Mouse (Mus musculus): ENCODE measurements around the gene Gm26602. TPM values are rescaled to one million over a fixed set of nuclear protein-coding genes. Genes with fewer than 3 reads are reported as not detected.

Gm26602 gene
- total RNA-seq, 2 experiments from 2014 or later, result not detected

DNA sequence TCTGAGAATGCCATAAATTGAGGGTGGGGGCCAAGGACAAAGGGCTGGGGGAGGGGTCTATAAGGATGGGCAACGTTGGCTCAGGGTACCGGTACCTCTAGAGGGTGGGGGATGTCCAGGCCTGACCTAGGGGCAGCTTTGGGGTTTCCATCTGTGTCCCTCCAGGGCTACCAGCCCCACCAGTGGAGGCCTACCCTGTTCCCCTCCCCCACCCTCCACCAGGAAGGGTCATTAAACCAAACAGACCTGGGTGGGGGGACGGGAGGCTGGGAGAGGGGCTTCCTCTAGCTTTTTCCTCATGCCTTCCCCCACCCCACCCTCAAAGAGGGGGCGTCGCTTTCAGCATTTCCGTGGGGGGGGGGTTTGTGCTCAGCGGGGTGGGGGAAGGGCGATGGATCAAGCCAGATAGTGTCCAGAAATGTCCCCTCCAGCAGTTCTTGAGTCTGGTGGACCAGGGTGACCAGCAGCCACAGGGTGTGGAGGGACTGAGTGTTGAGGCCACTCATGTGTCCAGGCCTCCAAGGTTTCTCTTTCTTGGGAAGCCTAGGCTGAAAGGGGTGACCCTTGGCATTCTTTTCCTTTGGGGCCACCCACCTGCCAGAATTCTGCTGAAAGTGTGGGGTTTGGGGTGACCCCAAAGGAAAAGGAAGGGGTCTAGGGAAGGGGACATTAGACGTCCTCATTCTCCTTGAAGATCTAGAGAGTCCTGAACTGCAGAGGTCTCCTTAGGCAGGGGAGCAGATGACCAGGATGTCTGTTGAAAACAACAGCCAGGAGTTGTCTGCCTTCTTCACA, 18.4 kb downstream of the Gm26602 start:
- DNase-seq, result no peak
- intact Hi-C loops (cut with DNase I), result no loop called here

DNA sequence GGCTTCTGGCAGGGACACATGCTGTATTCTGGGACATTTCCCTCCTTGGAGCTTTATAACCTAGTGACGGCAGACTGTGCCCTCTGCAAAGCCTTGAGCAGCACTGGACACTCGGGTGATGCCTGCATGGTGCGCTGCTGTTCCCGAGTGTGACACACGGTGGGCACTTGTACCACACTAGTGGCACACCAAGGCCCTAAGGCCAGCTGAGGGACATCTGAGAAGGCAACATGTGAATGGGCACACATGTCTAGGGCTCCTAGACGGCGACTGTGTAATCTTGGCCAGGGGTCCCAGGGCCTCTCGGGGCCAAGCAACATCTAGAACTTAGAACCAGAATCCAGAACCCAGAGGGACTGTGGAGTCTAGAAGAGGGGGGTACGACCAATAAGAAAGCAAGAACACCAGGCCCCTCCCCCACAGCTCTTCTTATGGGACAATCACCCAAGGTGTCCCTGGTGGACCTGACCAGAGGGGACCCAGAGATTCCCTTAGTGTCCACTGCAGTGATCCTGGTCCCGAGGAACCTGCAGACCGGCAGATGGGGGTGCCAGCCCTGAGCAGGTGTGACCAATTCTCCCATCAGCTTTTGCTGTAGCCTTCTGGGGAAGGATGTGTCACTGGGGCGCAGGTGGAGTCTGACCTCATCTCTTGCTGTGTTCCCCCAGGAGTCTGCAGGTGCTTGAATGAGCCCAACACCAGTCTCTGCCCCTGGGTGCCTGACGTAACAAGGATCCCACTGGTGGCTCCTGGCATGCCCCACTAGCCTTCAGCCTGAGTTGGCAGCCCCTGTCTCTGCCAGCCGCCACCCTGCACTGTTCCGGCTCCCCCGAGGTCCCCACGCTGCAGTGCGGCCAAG, 19.5 kb downstream of the Gm26602 start:
- no peak for DNase-seq
- intact Hi-C loops (cut with DNase I), result no loop called here

DNA sequence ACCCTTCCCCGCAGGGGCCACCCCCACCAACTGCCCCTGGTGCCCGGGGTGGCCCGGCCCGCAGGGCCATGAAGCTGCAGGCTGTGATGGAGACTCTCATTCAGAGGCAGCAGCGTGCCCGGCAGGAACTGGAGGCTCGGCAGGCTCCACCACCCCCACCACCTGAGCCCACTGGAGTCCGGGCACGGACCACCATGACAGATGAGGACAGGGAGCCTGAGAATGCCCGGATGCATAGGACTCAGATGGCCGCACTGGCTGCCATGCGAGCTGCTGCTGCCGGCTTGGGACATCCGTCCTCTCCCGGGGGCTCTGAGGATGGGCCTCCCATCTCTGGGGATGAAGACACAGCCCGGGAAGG, 20.1 kb downstream of the Gm26602 start:
- intact Hi-C loops (cut with DNase I), result no loop called here
- DNase-seq, result no peak

DNA sequence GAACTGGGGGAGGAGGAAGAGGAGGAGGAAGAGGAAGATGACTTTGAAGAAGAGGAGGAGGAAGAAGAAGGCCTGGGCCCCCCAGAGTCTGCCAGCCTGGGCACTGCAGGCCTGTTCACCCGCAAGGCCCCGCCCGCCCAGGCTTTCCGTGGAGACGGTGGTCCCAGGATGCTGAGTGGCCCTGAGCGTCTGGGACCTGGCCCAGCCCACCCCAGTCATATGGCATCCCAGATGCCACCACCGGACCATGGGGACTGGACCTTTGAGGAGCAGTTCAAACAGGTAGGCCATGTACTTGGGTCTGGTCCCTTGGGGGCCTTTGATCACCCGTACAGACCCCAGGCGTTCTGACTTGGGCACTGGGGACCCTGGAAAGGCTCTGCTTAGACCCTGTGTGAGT, 21.1 kb downstream of the Gm26602 start:
- no peak for DNase-seq
- intact Hi-C loops (cut with DNase I), result no loop called here

DNA sequence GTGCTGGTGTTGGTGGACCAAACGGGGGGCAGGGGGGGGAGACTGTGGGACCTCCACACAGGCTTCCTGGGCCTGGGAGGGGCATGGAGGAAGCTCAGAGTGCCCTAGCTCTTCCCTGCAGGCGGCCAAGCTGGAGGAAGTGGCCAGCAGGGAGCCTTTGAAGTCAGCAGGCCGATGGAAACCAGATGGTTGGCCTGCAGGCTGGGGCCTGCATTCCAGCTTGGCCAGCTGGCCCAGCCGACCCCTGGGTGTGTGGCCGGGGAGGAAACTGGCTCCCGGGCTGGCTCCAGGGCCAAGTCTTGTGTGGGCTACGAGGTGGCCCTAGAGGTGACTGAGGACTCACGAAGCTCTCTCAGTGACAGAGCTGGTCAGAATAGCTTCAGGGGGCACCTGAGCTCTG, 22.1 kb downstream of the Gm26602 start:
- intact Hi-C loops (cut with DNase I), result no loop called here
- DNase-seq, result peak; percentile 66 to 79

DNA sequence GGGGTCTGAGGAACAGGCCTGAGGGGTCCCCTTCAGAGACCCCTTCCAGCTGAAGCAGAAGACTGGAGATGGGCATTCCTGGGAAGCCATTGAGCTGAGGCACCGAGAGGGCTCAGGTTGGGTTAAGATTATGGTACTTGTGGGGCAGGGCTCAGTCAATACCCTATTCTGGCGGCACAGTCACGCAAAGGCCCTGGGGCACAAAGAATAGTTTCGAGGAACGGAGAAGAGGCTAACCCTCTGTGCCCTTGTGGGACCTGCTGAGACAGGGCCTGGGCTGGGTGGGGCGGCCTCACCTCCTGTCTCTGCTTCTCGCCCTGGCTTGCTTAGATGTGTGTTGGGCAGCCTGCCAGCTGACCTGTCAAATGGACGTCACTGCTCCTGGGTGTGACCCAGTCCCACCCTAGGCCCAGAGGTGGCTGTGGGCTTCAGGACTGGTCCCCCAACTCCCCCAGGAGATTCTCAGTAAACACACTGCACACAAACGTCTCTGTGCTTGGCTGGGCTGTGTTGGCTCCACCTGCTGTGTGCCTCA, 22.6 kb downstream of the Gm26602 start:
- intact Hi-C loops (cut with DNase I), result no loop called here
- DNase-seq, result no peak

DNA sequence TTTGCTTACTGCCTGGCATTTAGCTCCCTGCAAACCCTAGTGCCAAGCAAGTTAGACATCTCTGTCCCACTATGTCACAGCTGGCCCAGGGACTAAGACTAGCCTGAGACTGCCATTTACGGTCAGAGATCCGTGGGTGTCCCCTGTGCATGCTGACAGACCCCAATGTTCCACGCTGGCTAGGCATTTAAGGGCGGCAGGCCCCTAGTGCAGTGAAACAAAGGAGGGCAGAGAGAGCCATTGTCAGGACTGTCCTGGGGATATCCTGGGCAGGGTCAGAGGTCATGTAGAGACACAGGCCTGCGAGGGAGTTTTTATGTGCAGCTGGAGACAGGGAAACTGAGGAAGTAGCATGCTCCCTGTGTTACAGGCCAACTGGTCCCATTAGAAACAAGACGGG, 23.2 kb downstream of the Gm26602 start:
- no peak for DNase-seq
- intact Hi-C loops (cut with DNase I), result no loop called here

DNA sequence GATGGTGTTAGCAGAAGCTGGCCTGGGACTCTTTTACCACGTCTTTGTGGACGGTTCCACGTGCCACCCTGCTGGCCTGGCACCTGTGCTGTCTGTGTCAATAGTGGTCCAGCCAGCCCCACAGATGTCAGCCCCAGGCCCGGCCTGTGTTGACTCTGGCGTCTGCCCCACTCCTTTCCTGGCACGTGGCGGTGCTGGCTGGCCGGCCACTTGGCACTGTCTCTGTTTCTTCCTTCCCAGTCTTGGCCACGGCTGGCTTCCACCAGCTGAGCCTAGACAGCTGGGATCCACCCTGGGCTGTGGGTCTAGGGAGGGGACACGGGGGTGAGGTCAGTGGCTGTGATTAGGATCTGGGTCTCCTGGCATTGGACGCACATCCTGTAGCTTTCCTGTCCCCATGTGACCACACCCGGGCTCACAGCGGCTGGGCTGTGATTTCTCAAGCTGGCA, 23.6 kb downstream of the Gm26602 start:
- peak; percentile 89 to 93 for DNase-seq

DNA sequence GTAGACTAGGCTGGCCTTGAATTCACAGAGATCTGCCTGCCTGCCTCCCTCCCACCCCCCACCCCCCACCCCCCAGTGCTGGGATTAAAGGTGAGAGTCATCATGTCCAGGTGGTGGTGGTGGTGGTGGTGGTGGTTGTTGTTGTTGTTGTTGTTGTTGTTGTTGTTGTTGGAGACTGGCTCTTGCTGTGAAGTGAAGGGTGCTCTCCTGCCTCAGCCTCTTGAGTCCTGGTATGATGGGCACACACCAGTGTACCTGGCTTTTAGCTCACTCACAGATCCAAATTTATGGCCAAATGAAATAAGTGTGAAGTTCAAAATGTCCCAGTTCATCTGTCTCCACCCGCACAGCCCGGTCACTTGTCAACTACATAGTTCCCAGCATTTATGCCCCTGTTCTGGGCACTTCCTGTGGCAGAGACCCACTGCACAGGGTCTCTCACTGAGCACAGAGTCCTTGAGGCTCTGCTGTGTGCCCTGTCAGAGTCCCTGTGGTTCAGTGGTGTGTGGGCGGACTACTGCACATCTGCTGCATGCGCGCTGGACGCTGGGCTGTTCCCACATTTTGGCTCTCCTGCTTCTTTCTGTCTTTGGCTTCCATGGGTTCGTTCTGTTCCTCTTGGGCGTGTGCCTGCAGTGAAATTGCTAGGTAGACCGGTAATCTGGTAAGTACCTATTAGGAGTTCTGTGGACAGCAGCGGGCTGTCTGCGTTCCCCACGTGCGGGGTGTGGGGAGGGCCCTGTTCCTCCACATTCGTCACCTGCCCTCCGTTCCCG, 24.3 kb downstream of the Gm26602 start:
- intact Hi-C loops (cut with DNase I), result no loop called here
- no peak for DNase-seq

More for the DNA sequence above, 23.6 kb downstream of the Gm26602 start:
- intact Hi-C loops (cut with DNase I), result no loop called here

DNA sequence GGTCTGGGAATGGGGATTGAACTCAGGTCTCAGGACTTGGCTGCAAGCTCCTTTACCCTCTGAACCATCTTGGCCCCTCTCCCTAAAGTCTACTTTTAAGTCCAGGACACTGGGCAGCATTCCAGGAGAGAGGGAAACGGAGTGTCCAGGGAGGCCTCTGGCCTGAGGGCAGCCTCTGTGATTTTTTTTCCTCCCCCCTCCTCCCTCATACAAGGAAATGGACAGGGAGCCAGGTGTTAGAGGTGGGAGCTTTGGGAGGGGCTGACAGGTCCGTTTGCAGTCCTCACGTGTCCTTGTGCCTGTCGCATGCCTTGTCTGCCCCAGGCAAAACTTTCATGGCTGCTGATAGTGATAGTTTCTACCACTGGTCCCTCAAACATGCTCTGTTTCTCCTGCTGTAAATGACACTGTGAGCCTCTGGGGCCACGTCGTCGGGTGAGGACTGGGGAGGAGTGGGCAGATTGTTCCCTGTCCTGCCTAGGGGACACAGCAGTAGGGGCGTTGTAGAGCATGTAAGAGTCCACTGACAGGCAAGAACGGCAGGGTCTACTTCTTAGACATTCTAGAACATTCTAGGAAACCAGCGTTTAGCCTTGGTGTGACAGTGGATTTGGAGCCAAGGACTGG, 25.7 kb downstream of the Gm26602 start:
- intact Hi-C loops (cut with DNase I), result no loop called here
- DNase-seq, result no peak

DNA sequence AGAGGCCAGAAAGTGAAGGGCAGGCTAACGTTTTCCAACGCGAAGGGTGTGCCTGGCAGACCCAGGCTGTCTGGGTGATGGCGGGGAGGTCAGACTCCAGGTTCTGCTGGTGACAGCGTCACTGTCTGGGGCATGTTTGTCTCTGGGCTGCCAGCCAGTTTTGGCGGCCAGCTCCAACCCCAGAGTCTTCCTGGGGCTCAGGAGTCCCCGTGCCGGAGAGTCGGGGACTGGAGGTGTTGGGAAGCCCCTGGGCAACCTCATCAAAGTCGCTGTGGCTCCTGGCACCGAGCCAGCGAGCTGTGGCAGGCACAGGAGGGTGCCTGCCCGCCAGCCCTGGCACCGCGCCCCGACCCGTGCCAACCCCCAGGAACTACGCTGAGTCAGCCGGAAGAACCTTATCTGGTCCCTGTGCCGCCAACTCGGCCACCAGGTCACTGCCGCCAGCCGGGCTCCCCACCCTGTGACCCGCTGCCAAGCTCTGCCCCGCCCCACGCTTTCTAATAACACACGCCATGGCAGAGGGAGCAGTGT, 26.3 kb downstream of the Gm26602 start:
- DNase-seq, result peak; percentile 54 to 56
- intact Hi-C loops (cut with DNase I), result no loop called here

DNA sequence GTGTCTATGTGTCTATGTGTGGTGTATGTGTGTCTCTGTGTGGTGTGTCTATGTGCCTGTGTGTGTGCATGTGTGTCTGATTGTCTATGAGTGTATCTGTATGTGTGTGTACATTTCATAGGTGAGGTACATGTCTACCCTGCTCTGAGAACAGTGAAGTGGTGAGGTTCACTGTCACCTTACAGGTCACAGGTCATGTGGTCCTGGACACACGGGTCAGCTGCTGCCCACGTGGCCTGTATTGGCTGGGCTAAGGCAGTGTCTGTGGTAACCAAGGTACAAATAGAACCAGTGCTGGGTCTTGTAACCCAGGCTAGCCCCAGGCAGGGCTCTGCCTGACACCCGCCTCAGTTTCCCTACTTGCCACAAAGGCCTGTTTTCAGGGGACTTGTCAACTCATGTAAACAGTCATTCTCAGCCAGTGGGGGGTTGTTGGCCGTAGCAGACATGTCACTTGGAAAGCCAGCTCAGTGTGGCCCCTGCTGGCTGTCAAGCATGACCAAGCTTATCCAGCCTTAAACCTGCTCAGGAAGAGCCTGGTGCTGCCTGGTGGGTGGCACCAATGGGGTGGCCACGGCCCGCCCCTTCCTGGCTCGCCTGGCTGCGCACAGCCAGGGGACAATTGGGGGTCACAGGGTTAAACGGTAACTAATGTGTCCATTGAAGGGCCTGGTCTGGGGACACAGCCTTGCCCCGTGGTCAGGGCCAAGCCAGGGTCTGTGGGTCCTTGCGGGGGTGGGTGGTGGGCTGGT, 27.3 kb downstream of the Gm26602 start:
- intact Hi-C loops (cut with DNase I), result no loop called here
- no peak for DNase-seq

DNA sequence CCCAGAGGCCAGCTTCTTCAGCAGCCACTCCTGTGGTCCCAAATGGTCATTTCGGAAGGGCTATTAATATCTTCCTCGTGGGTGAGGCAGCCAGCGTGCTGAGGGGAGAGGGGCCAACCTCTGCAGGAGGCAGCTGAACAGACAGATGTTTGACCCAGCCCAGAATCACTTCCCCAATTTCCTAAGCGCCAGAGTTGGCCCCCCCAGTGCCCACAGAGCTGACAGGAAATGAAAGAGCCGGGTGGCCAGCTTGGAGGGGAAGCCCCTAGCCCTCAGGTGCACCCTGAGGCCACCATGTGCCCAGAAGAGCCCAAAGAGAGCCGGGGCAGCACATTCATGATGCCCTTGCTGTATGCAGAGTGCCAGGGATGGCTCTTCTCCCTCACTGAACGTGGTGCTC, 30.1 kb downstream of the Gm26602 start:
- DNase-seq, result no peak
- intact Hi-C loops (cut with DNase I), result no loop called here

DNA sequence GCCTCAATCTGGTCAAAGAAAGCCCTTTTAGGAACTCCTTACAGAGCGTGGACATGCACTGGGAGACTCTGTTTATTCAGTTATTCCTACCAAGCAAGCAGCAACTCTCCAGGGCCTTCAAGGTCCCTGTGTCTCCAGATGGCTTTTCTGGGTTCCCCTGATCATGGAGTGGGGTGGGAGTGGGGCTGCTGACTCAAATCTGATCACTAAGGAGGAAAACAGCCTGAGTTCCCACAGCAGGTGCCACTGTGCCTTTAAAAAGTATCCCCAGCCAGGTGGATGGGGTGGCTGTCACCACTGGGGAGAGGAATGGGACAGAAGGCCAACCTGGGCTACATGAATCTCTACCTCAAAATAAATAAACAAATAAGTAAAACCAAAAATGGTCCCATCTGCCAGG, 32.3 kb downstream of the Gm26602 start:
- DNase-seq, result no peak
- intact Hi-C loops (cut with DNase I), result no loop called here

DNA sequence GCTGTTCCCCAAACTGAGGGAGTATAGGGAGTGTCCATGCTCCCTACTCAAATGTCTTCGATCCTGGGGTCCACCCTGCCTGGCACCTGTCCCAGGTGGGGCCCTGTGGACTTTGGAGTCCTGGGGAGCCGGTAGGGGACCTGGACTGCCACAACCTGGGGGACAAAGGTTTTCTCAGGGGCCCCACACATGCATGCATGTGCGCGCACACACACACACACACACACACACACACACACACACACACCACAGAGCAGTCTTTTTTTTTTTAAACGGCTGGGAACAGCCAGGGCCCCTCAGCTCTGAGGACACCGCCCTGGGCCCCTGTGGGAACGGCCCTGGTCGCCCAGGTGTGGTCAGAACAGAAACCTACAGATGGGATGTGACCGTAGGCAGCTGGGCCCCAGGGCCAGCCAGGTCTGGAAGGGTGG, 32.8 kb downstream of the Gm26602 start:
- DNase-seq, result no peak
- intact Hi-C loops (cut with DNase I), result no loop called here

DNA sequence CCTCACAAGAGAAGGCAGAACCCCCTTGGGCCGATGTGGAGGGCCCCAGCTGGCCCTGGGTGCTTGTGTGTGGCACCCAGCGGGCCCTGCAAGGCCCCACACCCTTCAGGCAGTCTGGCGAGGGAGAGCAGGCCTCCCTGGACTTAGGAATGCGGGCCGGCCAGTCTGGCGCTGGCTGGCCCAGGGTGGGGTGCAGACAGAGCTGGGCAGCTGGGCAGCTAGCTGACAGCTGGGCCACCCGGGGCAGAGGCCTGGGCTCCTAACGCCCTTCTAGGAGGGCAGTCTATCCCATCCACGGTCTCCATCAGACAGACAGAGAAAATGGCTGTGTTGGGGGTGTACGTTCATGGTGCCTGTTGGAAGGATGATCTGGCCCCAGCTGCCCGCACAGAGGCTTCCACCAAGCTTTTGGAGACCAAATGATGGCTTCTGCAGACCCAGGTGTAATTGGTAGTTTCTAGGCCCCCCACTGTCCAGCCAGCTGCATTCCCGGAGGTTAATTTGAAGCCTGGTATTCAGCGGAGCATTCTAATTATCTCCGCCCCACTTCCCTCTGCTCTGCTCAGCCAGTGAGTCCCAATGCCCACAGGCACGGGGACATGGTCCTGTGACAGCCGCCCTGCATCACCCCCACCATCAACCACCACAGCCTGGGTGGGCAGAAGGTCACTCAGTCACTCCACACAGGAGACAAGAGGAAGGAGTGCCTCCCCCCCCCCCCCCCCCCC, 35.0 kb downstream of the Gm26602 start:
- intact Hi-C loops (cut with DNase I), result no loop called here
- no peak for DNase-seq

DNA sequence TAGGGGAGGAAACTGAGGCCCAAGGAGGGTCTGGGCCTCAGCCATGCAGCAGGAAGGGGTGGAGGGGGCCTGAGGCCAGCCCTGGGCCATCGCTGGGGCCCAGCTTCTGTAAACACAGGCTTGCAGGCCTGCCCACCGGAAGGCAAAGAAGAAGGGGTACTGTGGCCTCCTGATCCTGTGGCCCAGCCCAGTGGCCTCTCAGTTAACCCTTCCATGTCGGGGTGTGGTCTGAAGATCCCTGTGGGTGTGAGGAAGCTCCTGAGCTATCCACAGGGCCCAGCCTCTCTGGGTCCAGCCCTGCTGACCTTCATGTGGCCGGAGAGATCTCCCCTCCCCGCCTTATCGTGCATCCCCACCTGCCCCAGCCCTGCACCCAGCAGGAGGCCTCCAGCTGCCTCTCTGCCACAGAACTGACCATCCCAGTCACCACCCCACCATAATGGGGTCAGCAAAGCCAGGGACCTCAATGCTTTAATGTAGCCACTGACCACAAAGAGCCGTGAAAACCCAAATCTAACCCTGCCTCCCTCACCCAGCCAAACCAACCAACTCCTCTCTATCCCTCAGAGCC, 36.2 kb downstream of the Gm26602 start:
- no peak for DNase-seq
- intact Hi-C loops (cut with DNase I), result no loop called here

DNA sequence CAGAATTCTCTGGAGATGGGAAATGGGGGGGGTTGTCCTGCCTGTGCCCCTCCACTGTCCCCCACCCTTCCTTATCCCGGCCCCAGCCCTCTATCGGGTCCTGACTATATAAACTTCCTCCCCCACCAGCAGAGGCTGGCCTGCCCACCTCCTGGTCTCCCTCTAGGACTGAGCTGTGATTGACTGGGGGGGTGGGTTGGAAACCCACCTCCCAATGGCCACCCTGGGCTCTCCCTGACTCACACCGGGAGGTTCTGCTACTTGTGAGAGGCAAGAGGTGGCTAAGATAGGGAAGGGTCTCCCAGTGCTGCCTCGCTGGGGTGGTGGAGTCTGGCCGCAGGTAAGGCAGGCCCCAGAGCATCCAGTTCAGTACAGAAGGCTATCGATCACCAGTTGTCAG, 36.8 kb downstream of the Gm26602 start:
- intact Hi-C loops (cut with DNase I), result no loop called here
- DNase-seq, result no peak

Measured in gastrocnemius, postnatal 36 days (tissue).